Mouse (Mus musculus): Measurements from ENCODE around the gene Pheta2. TPM values are rescaled to one million over a fixed set of nuclear protein-coding genes. Genes with fewer than 3 reads are reported as not detected.

Gene Pheta2
- polyA plus RNA-seq, 1 experiment, result 0.45 TPM

GRCm38 (mm10) chr15:82308416-82308815 is 30.3 kb upstream of the Pheta2 start:
- TF ChIP-seq POLR2A (IDR thresholded peaks at IDR 0.05; ENCODE audit: low read depth, low read length) (no peak), CTCF (conservative IDR thresholded peaks at IDR 0.05; ENCODE audit: insufficient read depth, insufficient read length, low read depth, low read length) (no peak)
- WGBS, result 64% methylated on average over 3 of the region's 3 CpGs

GRCm38 (mm10) chr15:82317839-82318238 is 20.9 kb upstream of the Pheta2 start:
- Histone ChIP-seq H3K4me1 (ENCODE audit: control insufficient read depth, insufficient read depth, low read length) (no peaks in the 10 kb centered on the region), H3K36me3 (ENCODE audit: control insufficient read depth, insufficient read depth, low read length) (no peaks in the 10 kb centered on the region), H3K27me3 (replicated peaks; ENCODE audit: control insufficient read depth, insufficient read depth, low read length) (no peaks in the 10 kb centered on the region), H3K4me3 (ENCODE audit: insufficient read depth, low read depth, low read length) (no peak overlapping the region), H3K27ac (ENCODE audit: insufficient read depth, low read depth, low read length) (no peak overlapping the region)
- WGBS, result 76% methylated on average over 6 of the region's 6 CpGs
- TF ChIP-seq POLR2A (IDR thresholded peaks at IDR 0.05; ENCODE audit: low read depth, low read length) (no peak), CTCF (conservative IDR thresholded peaks at IDR 0.05; ENCODE audit: insufficient read depth, insufficient read length, low read depth, low read length) (no peak)
- no peak for DNase-seq

More at GRCm38 (mm10) chr15:82308416-82308815, 30.3 kb upstream of the Pheta2 start:
- Histone ChIP-seq H3K36me3 (ENCODE audit: control insufficient read depth, insufficient read depth, low read length) (no peaks in the 10 kb centered on the region), H3K27ac (ENCODE audit: insufficient read depth, low read depth, low read length) (no peak overlapping the region), H3K4me1 (ENCODE audit: control insufficient read depth, insufficient read depth, low read length) (no peaks in the 10 kb centered on the region), H3K27me3 (replicated peaks; ENCODE audit: control insufficient read depth, insufficient read depth, low read length) (no peaks in the 10 kb centered on the region), H3K4me3 (ENCODE audit: insufficient read depth, low read depth, low read length) (no peak overlapping the region)
- DNase-seq, result no peak

DNA sequence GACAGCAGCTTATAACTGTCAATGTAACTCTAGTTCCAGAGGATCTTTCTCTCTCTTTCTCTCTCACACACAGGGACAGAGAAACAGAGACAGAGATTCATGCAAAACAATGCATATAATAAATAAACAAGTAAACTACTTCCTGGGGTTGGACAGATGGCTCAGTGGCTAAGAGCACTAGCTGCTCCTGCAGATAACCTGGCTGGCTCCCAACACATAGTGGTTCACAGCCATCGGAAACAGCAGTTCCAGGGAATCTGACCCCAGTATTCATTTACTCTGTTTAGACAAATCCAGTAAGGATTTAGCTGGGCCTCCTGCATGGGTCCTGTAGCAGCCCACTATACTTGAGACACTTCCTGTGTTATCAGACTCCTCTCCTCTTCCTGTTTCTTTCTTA is 19.1 kb upstream of the Pheta2 start:
- no peak overlapping the region for H3K27ac ChIP-seq (ENCODE audit: insufficient read depth, low read depth, low read length)
- 47% methylated on average over 1 of the region's 1 CpGs for WGBS
- TF ChIP-seq CTCF (conservative IDR thresholded peaks at IDR 0.05; ENCODE audit: insufficient read depth, insufficient read length, low read depth, low read length) (no peak), POLR2A (IDR thresholded peaks at IDR 0.05; ENCODE audit: low read depth, low read length) (no peak)
- no peak for DNase-seq
- H3K27me3 ChIP-seq (replicated peaks; ENCODE audit: control insufficient read depth, insufficient read depth, low read length), result no peaks in the 10 kb centered on the region
- H3K36me3 ChIP-seq (ENCODE audit: control insufficient read depth, insufficient read depth, low read length), result no peaks in the 10 kb centered on the region
- no peaks in the 10 kb centered on the region for H3K4me1 ChIP-seq (ENCODE audit: control insufficient read depth, insufficient read depth, low read length)
- no peak overlapping the region for H3K4me3 ChIP-seq (ENCODE audit: insufficient read depth, low read depth, low read length)

- no peak overlapping the region for H3K4me3 ChIP-seq (ENCODE audit: insufficient read depth, low read depth, low read length)
- whole genome bisulfite sequencing, result 71% methylated on average over 8 of the region's 8 CpGs
- H3K27ac ChIP-seq (ENCODE audit: insufficient read depth, low read depth, low read length), result no peak overlapping the region
- TF ChIP-seq POLR2A (IDR thresholded peaks at IDR 0.05; ENCODE audit: low read depth, low read length) (no peak), CTCF (conservative IDR thresholded peaks at IDR 0.05; ENCODE audit: insufficient read depth, insufficient read length, low read depth, low read length) (no peak)
- H3K36me3 ChIP-seq (ENCODE audit: control insufficient read depth, insufficient read depth, low read length), result no peaks in the 10 kb centered on the region
- H3K27me3 ChIP-seq (replicated peaks; ENCODE audit: control insufficient read depth, insufficient read depth, low read length), result no peaks in the 10 kb centered on the region
- H3K4me1 ChIP-seq (ENCODE audit: control insufficient read depth, insufficient read depth, low read length), result no peaks in the 10 kb centered on the region
- no peak for DNase-seq
Measured at GRCm38 (mm10) chr15:82322195-82322594, 16.5 kb upstream of the Pheta2 start.

- no peak for DNase-seq
- H3K4me1 ChIP-seq (ENCODE audit: control insufficient read depth, insufficient read depth, low read length), result no peaks in the 10 kb centered on the region
- no peaks in the 10 kb centered on the region for H3K27me3 ChIP-seq (replicated peaks; ENCODE audit: control insufficient read depth, insufficient read depth, low read length)
- no peaks in the 10 kb centered on the region for H3K36me3 ChIP-seq (ENCODE audit: control insufficient read depth, insufficient read depth, low read length)
- 75% methylated on average over 2 of the region's 2 CpGs for WGBS
- TF ChIP-seq CTCF (conservative IDR thresholded peaks at IDR 0.05; ENCODE audit: insufficient read depth, insufficient read length, low read depth, low read length) (no peak), POLR2A (IDR thresholded peaks at IDR 0.05; ENCODE audit: low read depth, low read length) (no peak)
- no peak overlapping the region for H3K27ac ChIP-seq (ENCODE audit: insufficient read depth, low read depth, low read length)
- no peak overlapping the region for H3K4me3 ChIP-seq (ENCODE audit: insufficient read depth, low read depth, low read length)
Measured at GRCm38 (mm10) chr15:82325382-82325781, 13.4 kb upstream of the Pheta2 start.

DNA sequence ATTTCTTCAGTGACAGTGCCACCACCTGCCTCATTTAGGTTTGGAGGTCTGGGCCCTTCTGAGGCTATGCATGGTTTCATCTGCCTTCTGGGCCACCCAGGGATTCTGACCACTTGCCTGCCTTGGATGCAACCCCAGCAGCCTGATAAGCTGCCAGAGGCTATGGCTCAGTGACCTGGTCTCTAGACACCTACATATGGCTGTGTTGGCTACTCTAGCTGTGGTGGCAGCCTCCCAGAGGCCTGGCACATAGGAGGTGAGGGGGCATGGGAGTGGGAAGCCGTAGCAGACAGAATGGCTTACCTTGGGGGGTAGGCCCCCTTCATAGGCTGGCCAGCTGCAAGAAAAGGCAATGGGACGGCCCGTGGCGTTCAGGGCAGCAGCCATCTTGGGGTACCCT is 3.5 kb upstream of the Pheta2 start:
- no peaks in the 10 kb centered on the region for H3K36me3 ChIP-seq (ENCODE audit: control insufficient read depth, insufficient read depth, low read length)
- DNase-seq, result no peak
- 0 out of 2 replicates have a peak, but pooled peaks cover 6% of the 10 kb centered on the region for H3K4me1 ChIP-seq (ENCODE audit: control insufficient read depth, insufficient read depth, low read length)
- 99% methylated on average over 4 of the region's 4 CpGs for WGBS
- no peak overlapping the region for H3K27ac ChIP-seq (ENCODE audit: insufficient read depth, low read depth, low read length)
- no peak for TF ChIP-seq CTCF (conservative IDR thresholded peaks at IDR 0.05; ENCODE audit: insufficient read depth, insufficient read length, low read depth, low read length)
- TF ChIP-seq POLR2A (IDR thresholded peaks at IDR 0.05; ENCODE audit: low read depth, low read length), result no peak
- no peaks in the 10 kb centered on the region for H3K27me3 ChIP-seq (replicated peaks; ENCODE audit: control insufficient read depth, insufficient read depth, low read length)
- H3K4me3 ChIP-seq (ENCODE audit: insufficient read depth, low read depth, low read length), result no peak overlapping the region

DNA sequence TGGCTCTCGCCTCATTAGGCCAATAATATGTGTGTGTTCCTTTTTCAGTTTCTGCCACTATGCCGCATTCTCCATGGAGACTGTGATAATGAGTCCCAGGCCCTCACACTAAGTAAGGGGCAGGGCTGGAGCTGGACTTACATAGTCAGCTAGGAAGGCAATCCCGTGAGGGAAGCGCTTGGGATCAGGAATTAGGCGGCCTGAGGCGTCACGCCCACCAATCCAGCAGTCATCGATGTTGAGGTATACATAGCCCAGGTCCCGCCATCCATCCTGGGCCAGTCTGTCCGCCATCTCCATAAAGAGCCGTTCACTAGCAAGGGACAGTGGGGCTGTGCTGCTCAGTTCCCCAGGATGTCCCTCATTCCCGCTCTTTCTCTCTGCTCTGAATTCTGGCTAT is 2.1 kb upstream of the Pheta2 start:
- H3K27ac ChIP-seq (ENCODE audit: insufficient read depth, low read depth, low read length), result no peak overlapping the region
- no peaks in the 10 kb centered on the region for H3K36me3 ChIP-seq (ENCODE audit: control insufficient read depth, insufficient read depth, low read length)
- DNase-seq, result no peak
- H3K4me1 ChIP-seq (ENCODE audit: control insufficient read depth, insufficient read depth, low read length), result 0 out of 2 replicates have a peak, but pooled peaks cover 6% of the 10 kb centered on the region
- H3K27me3 ChIP-seq (replicated peaks; ENCODE audit: control insufficient read depth, insufficient read depth, low read length), result no peaks in the 10 kb centered on the region
- H3K4me3 ChIP-seq (ENCODE audit: insufficient read depth, low read depth, low read length), result no peak overlapping the region
- 88% methylated on average over 12 of the region's 12 CpGs for WGBS
- TF ChIP-seq CTCF (conservative IDR thresholded peaks at IDR 0.05; ENCODE audit: insufficient read depth, insufficient read length, low read depth, low read length) (no peak), POLR2A (IDR thresholded peaks at IDR 0.05; ENCODE audit: low read depth, low read length) (no peak)
